Mouse (Mus musculus): Measurements from ENCODE around the gene Olfr148. TPM values are rescaled to one million over a fixed set of nuclear protein-coding genes. Genes with fewer than 3 reads are reported as not detected.

Gene Olfr148
- not detected for polyA plus RNA-seq (2014; fragmentation: Illumina TruSeq; extraction: RNeasy Lipid Tissue Mini Kit (QIAGEN cat#74804); ENCODE audit: low read depth, low replicate concordance)

DNA sequence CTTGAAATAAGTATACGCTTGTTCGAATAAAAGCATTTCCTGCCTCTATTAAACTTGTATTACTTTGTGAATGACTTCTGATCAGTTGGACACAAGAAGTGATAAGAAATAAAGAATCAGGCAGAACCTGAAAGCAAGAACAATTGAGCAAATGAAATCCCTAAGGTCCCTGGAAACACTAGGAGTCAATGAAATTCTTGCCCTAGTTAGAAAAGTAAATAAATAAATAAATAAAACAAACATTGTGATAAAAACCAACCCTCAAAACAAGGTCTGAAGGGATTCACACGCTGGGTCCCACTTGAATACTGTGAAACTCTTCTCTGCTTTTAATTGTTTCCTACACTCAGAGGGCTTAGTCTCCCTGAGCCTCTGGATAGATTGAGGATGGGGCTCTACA lies at the start of gene Olfr148:
TSS of gene Olfr148 (plus strand) at position 301 of the 400 bp plus-strand sequence.

DNA sequence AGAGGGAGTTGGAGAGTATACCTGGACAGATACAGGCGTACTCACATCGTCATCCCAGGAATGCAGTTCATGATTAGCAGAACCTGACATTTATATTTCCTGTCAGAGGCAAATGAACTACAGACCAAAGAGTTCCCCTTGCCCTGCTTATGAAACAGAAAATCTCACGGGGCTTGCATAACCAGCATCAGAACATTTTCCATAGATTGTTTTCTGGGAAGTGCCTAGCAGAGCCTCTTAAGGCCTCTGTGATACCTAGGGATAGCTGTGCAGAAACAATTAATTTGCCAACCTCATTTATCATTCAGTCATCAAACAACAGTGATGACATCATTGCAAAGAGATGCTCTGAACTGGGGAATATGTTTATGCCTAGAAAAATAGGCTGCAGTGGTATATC lies 35.0 kb upstream of the Olfr148 start, which contains the start of gene Olfr959:
TSS of gene Olfr959 (minus strand) at position 101 of the 400 bp plus-strand sequence.

GRCm38 (mm10) chr9:39603999-39604453 lies 6.4 kb upstream of the Olfr148 start, which contains the start of gene AW551984:
Gene AW551984, minus strand, starts transcription at chr9:39604403.

GRCm38 (mm10) chr9:39621073-39621472 lies 10.6 kb downstream of the Olfr148 start, which contains the start of gene Olfr960:
Gene Olfr960, plus strand, starts transcription at chr9:39621373.

GRCm38 (mm10) chr9:39644785-39645184 lies 34.3 kb downstream of the Olfr148 start, which contains the start of gene Olfr961:
Gene Olfr961, plus strand, starts transcription at chr9:39645085.

Other genes starting within 250 kb of the Olfr148 start
- not detected for gene Olfr951, start 223.2 kb upstream of the Olfr148 start, polyA plus RNA-seq (2014; fragmentation: Illumina TruSeq; extraction: RNeasy Lipid Tissue Mini Kit (QIAGEN cat#74804); ENCODE audit: low read depth, low replicate concordance)
- gene Olfr952, start 183.5 kb upstream of the Olfr148 start, polyA plus RNA-seq (2014; fragmentation: Illumina TruSeq; extraction: RNeasy Lipid Tissue Mini Kit (QIAGEN cat#74804); ENCODE audit: low read depth, low replicate concordance): not detected
- gene Olfr954, start 154.0 kb upstream of the Olfr148 start, polyA plus RNA-seq (2014; fragmentation: Illumina TruSeq; extraction: RNeasy Lipid Tissue Mini Kit (QIAGEN cat#74804); ENCODE audit: low read depth, low replicate concordance): not detected
- gene Olfr955, start 138.7 kb upstream of the Olfr148 start, polyA plus RNA-seq (2014; fragmentation: Illumina TruSeq; extraction: RNeasy Lipid Tissue Mini Kit (QIAGEN cat#74804); ENCODE audit: low read depth, low replicate concordance): not detected
- gene Olfr44, start 116.7 kb upstream of the Olfr148 start, polyA plus RNA-seq (2014; fragmentation: Illumina TruSeq; extraction: RNeasy Lipid Tissue Mini Kit (QIAGEN cat#74804); ENCODE audit: low read depth, low replicate concordance): not detected
- gene Olfr957, start 94.8 kb upstream of the Olfr148 start, polyA plus RNA-seq (2014; fragmentation: Illumina TruSeq; extraction: RNeasy Lipid Tissue Mini Kit (QIAGEN cat#74804); ENCODE audit: low read depth, low replicate concordance): not detected
- not detected for gene Olfr958, start 56.6 kb upstream of the Olfr148 start, polyA plus RNA-seq (2014; fragmentation: Illumina TruSeq; extraction: RNeasy Lipid Tissue Mini Kit (QIAGEN cat#74804); ENCODE audit: low read depth, low replicate concordance)
- not detected for gene Olfr959, start 35.1 kb upstream of the Olfr148 start, polyA plus RNA-seq (2014; fragmentation: Illumina TruSeq; extraction: RNeasy Lipid Tissue Mini Kit (QIAGEN cat#74804); ENCODE audit: low read depth, low replicate concordance)
- gene AW551984, start 6.3 kb upstream of the Olfr148 start, polyA plus RNA-seq (2014; fragmentation: Illumina TruSeq; extraction: RNeasy Lipid Tissue Mini Kit (QIAGEN cat#74804); ENCODE audit: low read depth, low replicate concordance): 0.08 TPM
- not detected for gene Olfr960, start 10.7 kb downstream of the Olfr148 start, polyA plus RNA-seq (2014; fragmentation: Illumina TruSeq; extraction: RNeasy Lipid Tissue Mini Kit (QIAGEN cat#74804); ENCODE audit: low read depth, low replicate concordance)
- gene Olfr961, start 34.4 kb downstream of the Olfr148 start, polyA plus RNA-seq (2014; fragmentation: Illumina TruSeq; extraction: RNeasy Lipid Tissue Mini Kit (QIAGEN cat#74804); ENCODE audit: low read depth, low replicate concordance): not detected
- not detected for gene Olfr963, start 56.5 kb downstream of the Olfr148 start, polyA plus RNA-seq (2014; fragmentation: Illumina TruSeq; extraction: RNeasy Lipid Tissue Mini Kit (QIAGEN cat#74804); ENCODE audit: low read depth, low replicate concordance)
- gene Olfr149, start 96.5 kb downstream of the Olfr148 start, polyA plus RNA-seq (2014; fragmentation: Illumina TruSeq; extraction: RNeasy Lipid Tissue Mini Kit (QIAGEN cat#74804); ENCODE audit: low read depth, low replicate concordance): not detected
- gene Olfr965, start 100.7 kb downstream of the Olfr148 start, polyA plus RNA-seq (2014; fragmentation: Illumina TruSeq; extraction: RNeasy Lipid Tissue Mini Kit (QIAGEN cat#74804); ENCODE audit: low read depth, low replicate concordance): not detected
- not detected for gene Olfr150, start 120.3 kb downstream of the Olfr148 start, polyA plus RNA-seq (2014; fragmentation: Illumina TruSeq; extraction: RNeasy Lipid Tissue Mini Kit (QIAGEN cat#74804); ENCODE audit: low read depth, low replicate concordance)
- gene Olfr967, start 135.6 kb downstream of the Olfr148 start, polyA plus RNA-seq (2014; fragmentation: Illumina TruSeq; extraction: RNeasy Lipid Tissue Mini Kit (QIAGEN cat#74804); ENCODE audit: low read depth, low replicate concordance): not detected
- gene Olfr968, start 172.6 kb downstream of the Olfr148 start, polyA plus RNA-seq (2014; fragmentation: Illumina TruSeq; extraction: RNeasy Lipid Tissue Mini Kit (QIAGEN cat#74804); ENCODE audit: low read depth, low replicate concordance): not detected
- not detected for gene Olfr969, start 180.3 kb downstream of the Olfr148 start, polyA plus RNA-seq (2014; fragmentation: Illumina TruSeq; extraction: RNeasy Lipid Tissue Mini Kit (QIAGEN cat#74804); ENCODE audit: low read depth, low replicate concordance)
- not detected for gene Olfr970, start 198.2 kb downstream of the Olfr148 start, polyA plus RNA-seq (2014; fragmentation: Illumina TruSeq; extraction: RNeasy Lipid Tissue Mini Kit (QIAGEN cat#74804); ENCODE audit: low read depth, low replicate concordance)
- gene Olfr971, start 226.2 kb downstream of the Olfr148 start, polyA plus RNA-seq (2014; fragmentation: Illumina TruSeq; extraction: RNeasy Lipid Tissue Mini Kit (QIAGEN cat#74804); ENCODE audit: low read depth, low replicate concordance): not detected

Data from testis, adult 10 weeks (tissue).